Mouse (Mus musculus) heart, embryonic 10.5 days (tissue): ENCODE data around the gene Krtap14. TPM values are rescaled to one million over a fixed set of nuclear protein-coding genes. Genes with fewer than 3 reads are reported as not detected.

ENCODE experiments used
- polyA plus RNA-seq: library from polyadenylated mRNA; unstranded; fragments of >200 nt; fragmentation: Nextera tagmentation; extraction: Ambion mirVana; gene quantifications from 2 replicates; pipeline ENCODE4 v1.2.1, GENCODE M21; 2016

The Krtap14 gene
- polyA plus RNA-seq, 1 experiment from 2014 or later = not detected

Other genes with a start within 250 kb of the Krtap14 start
- gene Krtap24-1, start 213.9 kb downstream of the Krtap14 start, polyA plus RNA-seq = not detected in 2 replicates
- not detected in 2 replicates for gene 2310079G19Rik, start 198.5 kb downstream of the Krtap14 start, polyA plus RNA-seq
- not detected in 2 replicates for gene Krtap26-1, start 178.3 kb downstream of the Krtap14 start, polyA plus RNA-seq
- not detected in 2 replicates for gene Krtap27-1, start 154.5 kb downstream of the Krtap14 start, polyA plus RNA-seq
- not detected in 2 replicates for gene 2310061N02Rik, start 118.2 kb downstream of the Krtap14 start, polyA plus RNA-seq
- not detected in 2 replicates for gene Krtap13-1, start 97.3 kb downstream of the Krtap14 start, polyA plus RNA-seq
- not detected in 2 replicates for gene Krtap13, start 74.5 kb downstream of the Krtap14 start, polyA plus RNA-seq
- not detected in 2 replicates for gene 2310034C09Rik, start 67.3 kb downstream of the Krtap14 start, polyA plus RNA-seq
- not detected in 2 replicates for gene 2310057N15Rik, start 51.9 kb downstream of the Krtap14 start, polyA plus RNA-seq
- gene Gm5965, start 48.2 kb downstream of the Krtap14 start, polyA plus RNA-seq = not detected in 2 replicates
- not detected in 2 replicates for gene Gm20741, start 13.9 kb downstream of the Krtap14 start, polyA plus RNA-seq
- gene Krtap15, start 5.9 kb downstream of the Krtap14 start, polyA plus RNA-seq = not detected in 2 replicates
- not detected in 2 replicates for gene Krtap19-1, start 43.3 kb upstream of the Krtap14 start, polyA plus RNA-seq
- not detected in 2 replicates for gene Krtap19-2, start 48.1 kb upstream of the Krtap14 start, polyA plus RNA-seq
- gene Krtap19-3, start 51.9 kb upstream of the Krtap14 start, polyA plus RNA-seq = not detected in 2 replicates
- not detected in 2 replicates for gene Krtap19-4, start 58.9 kb upstream of the Krtap14 start, polyA plus RNA-seq
- not detected in 2 replicates for gene Krtap19-5, start 70.3 kb upstream of the Krtap14 start, polyA plus RNA-seq
- gene Krtap19-9b, start 106.1 kb upstream of the Krtap14 start, polyA plus RNA-seq = not detected in 2 replicates
- not detected in 2 replicates for gene Krtap16-3, start 136.7 kb upstream of the Krtap14 start, polyA plus RNA-seq
- gene Krtap22-2, start 184.6 kb upstream of the Krtap14 start, polyA plus RNA-seq = not detected in 2 replicates
- not detected in 2 replicates for gene Gm10229, start 189.1 kb upstream of the Krtap14 start, polyA plus RNA-seq
- not detected in 2 replicates for gene Krtap6-1, start 205.6 kb upstream of the Krtap14 start, polyA plus RNA-seq
- not detected in 2 replicates for gene Gm10228, start 215.3 kb upstream of the Krtap14 start, polyA plus RNA-seq
- gene Krtap6-5, start 221.7 kb upstream of the Krtap14 start, polyA plus RNA-seq = not detected in 2 replicates
- gene 1110025L11Rik, start 237.9 kb upstream of the Krtap14 start, polyA plus RNA-seq = not detected in 2 replicates